In genomic region chr8:122216433-122216832, GRCm38 (mm10) we compare ENCODE assay signal across 15 mouse cellular contexts.
"Had no signal": no experiment of that assay in that cellular context is flagged by ENCODE, and none has a peak within 500 bp of the region (broad histone marks: within the 10 kb centered on the region; RNA-seq: fewer than 3 reads in every experiment).

No protein-coding gene starts in this region.

- H3K4me3 ChIP-seq: layer of hippocampus, adult 2 months; left cerebral cortex, adult 2 months; limb, embryonic 10.5 days; liver, embryonic 15.5 days; midbrain, embryonic 13.5 days; stomach, embryonic 15.5 days had no signal

- DNase-seq: kidney, adult 9 months; kidney, postnatal 10 days; kidney, postnatal 4 days; lung, adult 2 months; right cerebral cortex, postnatal 14 days; thymus, postnatal 4 days had no signal

- H3K9me3 ChIP-seq: limb, embryonic 10.5 days; liver, embryonic 15.5 days; midbrain, embryonic 13.5 days; stomach, embryonic 15.5 days had no signal

- ATAC-seq: lung, postnatal 0 days; midbrain, embryonic 13.5 days had no signal

- H3K36me3 ChIP-seq: limb, embryonic 10.5 days; liver, embryonic 15.5 days; midbrain, embryonic 13.5 days; stomach, embryonic 15.5 days had no signal

- H3K4me1 ChIP-seq: limb, embryonic 10.5 days; liver, embryonic 15.5 days; midbrain, embryonic 13.5 days had no signal

- H3K27me3 ChIP-seq: midbrain, embryonic 13.5 days; stomach, embryonic 15.5 days had no signal

- H3K9ac ChIP-seq: liver, embryonic 15.5 days; midbrain, embryonic 13.5 days; stomach, embryonic 15.5 days had no signal

- H3K27ac ChIP-seq: layer of hippocampus, adult 2 months; left cerebral cortex, adult 2 months; limb, embryonic 10.5 days; liver, embryonic 15.5 days; macrophage; midbrain, embryonic 13.5 days; stomach, embryonic 15.5 days had no signal

- H3K4me2 ChIP-seq: liver, embryonic 11.5 days; liver, embryonic 15.5 days; midbrain, embryonic 13.5 days; stomach, embryonic 15.5 days had no signal
